Mouse (Mus musculus): ENCODE measurements around the gene Gng12. TPM values are rescaled to one million over a fixed set of nuclear protein-coding genes. Genes with fewer than 3 reads are reported as not detected.
A peak's percentile ranks its signal among the peaks of the same experiment; 100 is the strongest.

Gene Gng12
- polyA plus RNA-seq, 1 experiment from 2014 or later: 130 TPM

DNA sequence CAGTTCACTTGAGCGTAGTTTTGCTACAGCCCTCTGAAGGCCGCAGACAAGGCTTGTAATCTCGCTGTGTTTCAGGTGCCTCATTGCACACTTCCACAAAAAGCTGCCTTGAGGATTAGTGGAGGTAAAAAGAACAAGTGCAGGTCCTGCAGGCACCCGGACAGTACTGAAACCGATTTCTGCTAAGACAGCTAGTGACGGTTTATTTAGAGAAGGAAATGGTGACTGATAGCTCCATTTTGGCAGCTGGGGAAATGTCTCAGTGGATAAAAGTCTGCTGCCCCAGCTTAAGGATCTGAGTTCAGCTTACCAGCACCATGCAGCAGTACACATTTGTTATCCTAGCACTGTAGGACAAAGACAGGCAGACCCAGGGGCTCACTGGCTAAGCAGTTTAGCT, 45.6 kb downstream of the Gng12 start:
- Histone ChIP-seq H3K4me2 (replicated peaks; ENCODE audit: low read depth, low read length) (no peak overlapping the region), H3K9ac (replicated peaks; ENCODE audit: low read depth, low read length) (no peak overlapping the region), H3K4me3 (ENCODE audit: low read depth, low read length) (no peak overlapping the region), H3K27me3 (ENCODE audit: control insufficient read depth, insufficient read depth, low read length) (no peaks in the 10 kb centered on the region), H3K4me1 (ENCODE audit: control insufficient read depth, insufficient read depth, low read length) (0 out of 2 replicates have a peak, but pooled peaks cover 15% of the 10 kb centered on the region), H3K36me3 (ENCODE audit: control insufficient read depth, insufficient read depth, low read length) (no peaks in the 10 kb centered on the region), H3K27ac (ENCODE audit: low read length) (no peak overlapping the region), H3K9me3 (ENCODE audit: control insufficient read depth, low read depth, low read length) (no peaks in the 10 kb centered on the region)
- no peak for ATAC-seq (ENCODE audit: insufficient number of reproducible peaks, insufficient read depth, low FRiP score, low read depth)
- 43% methylated on average over 6 of the region's 6 CpGs for WGBS

DNA sequence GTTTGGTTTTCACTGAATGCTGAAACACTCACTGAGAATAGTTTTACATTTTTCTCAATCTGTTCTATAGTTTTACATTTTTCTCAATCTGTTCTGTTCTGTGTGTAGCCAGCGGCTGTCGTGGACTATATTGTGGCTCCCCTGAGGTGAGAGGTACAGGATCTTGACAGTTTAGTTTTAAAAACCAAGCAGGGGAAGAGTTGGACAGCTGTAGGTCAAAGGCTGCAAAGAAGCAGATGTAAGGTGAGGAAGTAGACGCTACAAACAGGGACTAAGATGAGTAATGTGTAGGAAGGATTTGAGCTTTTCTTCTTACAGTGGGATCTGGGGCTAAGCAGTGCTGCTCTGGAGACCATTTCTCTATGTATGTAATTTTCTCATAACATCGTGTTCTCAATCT, 46.6 kb downstream of the Gng12 start:
- no peaks in the 10 kb centered on the region for H3K27me3 ChIP-seq (ENCODE audit: control insufficient read depth, insufficient read depth, low read length)
- 42% methylated on average over 4 of the region's 4 CpGs for WGBS
- no peak overlapping the region for H3K9ac ChIP-seq (replicated peaks; ENCODE audit: low read depth, low read length)
- H3K9me3 ChIP-seq (ENCODE audit: control insufficient read depth, low read depth, low read length): no peaks in the 10 kb centered on the region
- H3K4me1 ChIP-seq (ENCODE audit: control insufficient read depth, insufficient read depth, low read length): 0 out of 2 replicates have a peak, but pooled peaks cover 15% of the 10 kb centered on the region
- H3K4me2 ChIP-seq (replicated peaks; ENCODE audit: low read depth, low read length): no peak overlapping the region
- H3K4me3 ChIP-seq (ENCODE audit: low read depth, low read length): no peak overlapping the region
- ATAC-seq (ENCODE audit: insufficient number of reproducible peaks, insufficient read depth, low FRiP score, low read depth): no peak
- no peaks in the 10 kb centered on the region for H3K36me3 ChIP-seq (ENCODE audit: control insufficient read depth, insufficient read depth, low read length)
- no peak overlapping the region; the same call in 1 of the 2 replicates for H3K27ac ChIP-seq (ENCODE audit: low read length)

DNA sequence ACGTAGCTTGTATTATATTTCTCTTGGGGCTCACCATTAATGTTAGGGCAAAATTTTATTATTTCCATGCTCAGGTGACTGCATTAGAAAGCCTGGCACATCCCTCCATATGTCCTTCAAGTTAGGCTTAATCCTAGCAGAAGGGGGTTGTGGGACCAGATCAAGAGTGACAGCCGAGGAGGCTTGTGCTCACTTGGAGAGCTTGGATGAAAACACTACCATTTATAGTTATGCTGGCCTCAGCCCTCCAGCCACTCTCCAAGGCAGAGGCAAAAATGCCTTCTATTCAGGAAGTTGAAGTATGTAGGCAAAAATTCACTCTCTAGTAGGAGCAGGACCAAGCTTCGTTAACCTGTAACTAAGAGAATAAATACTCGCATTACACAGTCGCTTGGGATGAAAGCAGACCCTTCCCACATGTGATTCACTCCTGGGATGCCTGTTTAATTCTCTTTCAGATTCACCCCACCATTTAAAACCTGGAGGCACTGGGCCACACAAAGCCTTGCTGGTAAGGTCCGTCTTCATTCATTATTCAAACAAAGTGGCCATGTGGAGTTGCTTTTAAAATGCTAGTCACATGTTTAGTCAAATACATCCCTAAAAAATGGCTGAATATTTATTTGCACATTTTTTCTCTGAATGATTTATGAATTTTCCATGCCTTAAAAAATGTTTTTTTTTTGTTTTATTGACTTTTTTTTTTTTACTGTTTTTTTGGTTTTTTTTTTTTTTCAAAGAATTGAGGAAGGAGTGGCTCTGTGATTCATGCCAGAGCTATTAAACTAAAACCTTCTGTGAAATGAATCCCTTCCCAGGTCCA, 47.4 kb downstream of the Gng12 start:
- 0 out of 2 replicates have a peak, but pooled peaks cover 15% of the 10 kb centered on the region for H3K4me1 ChIP-seq (ENCODE audit: control insufficient read depth, insufficient read depth, low read length)
- no peaks in the 10 kb centered on the region for H3K27me3 ChIP-seq (ENCODE audit: control insufficient read depth, insufficient read depth, low read length)
- H3K4me2 ChIP-seq (replicated peaks; ENCODE audit: low read depth, low read length): no peak overlapping the region
- no peaks in the 10 kb centered on the region for H3K9me3 ChIP-seq (ENCODE audit: control insufficient read depth, low read depth, low read length)
- H3K4me3 ChIP-seq (ENCODE audit: low read depth, low read length): no peak overlapping the region
- H3K27ac ChIP-seq (ENCODE audit: low read length): peak overlapping the region; percentile 18; the same call in 1 of the 2 replicates
- no peaks in the 10 kb centered on the region for H3K36me3 ChIP-seq (ENCODE audit: control insufficient read depth, insufficient read depth, low read length)
- 41% methylated on average over 6 of the region's 6 CpGs for WGBS
- no peak overlapping the region for H3K9ac ChIP-seq (replicated peaks; ENCODE audit: low read depth, low read length)
- 0 out of 2 replicates have a peak, but pooled peaks have one; percentile 28 for ATAC-seq (ENCODE audit: insufficient number of reproducible peaks, insufficient read depth, low FRiP score, low read depth)

DNA sequence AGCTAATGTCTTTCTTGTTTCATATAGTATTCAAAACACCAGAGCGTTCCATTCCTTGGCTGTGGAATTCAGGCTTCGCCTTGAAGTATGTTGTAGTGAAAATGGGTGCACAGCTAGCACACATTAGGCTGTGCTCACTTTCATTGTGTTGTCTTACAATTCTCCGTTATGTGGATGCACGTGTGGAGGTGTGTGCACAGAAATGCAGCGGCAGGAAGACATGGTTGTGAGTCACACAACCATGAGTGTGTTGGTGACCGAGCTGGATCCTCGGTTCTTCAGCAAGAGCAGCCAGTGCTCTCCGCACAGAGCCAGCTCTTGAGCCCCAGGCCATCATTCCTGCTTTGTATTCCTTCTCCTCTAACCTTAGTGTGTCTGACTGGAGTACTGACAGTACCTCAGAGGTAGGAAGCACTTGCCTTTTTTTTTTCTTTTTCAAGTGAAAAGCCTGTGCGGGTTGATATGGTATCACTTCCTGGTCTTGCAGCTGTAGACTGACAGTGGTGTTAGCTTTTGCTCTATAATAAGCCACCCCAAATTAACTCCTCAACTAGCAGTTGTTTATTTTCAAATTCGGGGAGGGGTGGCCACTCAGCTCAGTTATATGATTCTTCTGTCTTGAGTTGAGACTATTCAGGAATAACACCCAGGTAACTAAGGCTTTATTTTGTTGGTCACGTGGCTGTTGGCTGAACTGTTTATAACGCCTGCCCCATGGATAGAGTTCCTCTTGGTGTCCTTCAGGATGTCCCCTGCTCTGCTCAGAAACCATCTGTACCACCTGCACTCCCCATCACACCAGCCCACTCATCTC, 48.2 kb downstream of the Gng12 start:
- no peak for ATAC-seq (ENCODE audit: insufficient number of reproducible peaks, insufficient read depth, low FRiP score, low read depth)
- Histone ChIP-seq H3K4me1 (ENCODE audit: control insufficient read depth, insufficient read depth, low read length) (0 out of 2 replicates have a peak, but pooled peaks cover 15% of the 10 kb centered on the region), H3K36me3 (ENCODE audit: control insufficient read depth, insufficient read depth, low read length) (no peaks in the 10 kb centered on the region), H3K9me3 (ENCODE audit: control insufficient read depth, low read depth, low read length) (no peaks in the 10 kb centered on the region), H3K9ac (replicated peaks; ENCODE audit: low read depth, low read length) (no peak overlapping the region), H3K27me3 (ENCODE audit: control insufficient read depth, insufficient read depth, low read length) (no peaks in the 10 kb centered on the region), H3K4me2 (replicated peaks; ENCODE audit: low read depth, low read length) (no peak overlapping the region), H3K4me3 (ENCODE audit: low read depth, low read length) (no peak overlapping the region), H3K27ac (ENCODE audit: low read length) (peak overlapping the region; percentile 39; the same call in 1 of the 2 replicates)
- 77% methylated on average over 12 of the region's 12 CpGs for WGBS

GRCm38 (mm10) chr6:66945004-66945356, 48.8 kb downstream of the Gng12 start:
- Histone ChIP-seq H3K9ac (replicated peaks; ENCODE audit: low read depth, low read length) (no peak overlapping the region), H3K4me2 (replicated peaks; ENCODE audit: low read depth, low read length) (no peak overlapping the region), H3K36me3 (ENCODE audit: control insufficient read depth, insufficient read depth, low read length) (no peaks in the 10 kb centered on the region), H3K27me3 (ENCODE audit: control insufficient read depth, insufficient read depth, low read length) (no peaks in the 10 kb centered on the region), H3K27ac (ENCODE audit: low read length) (no peak overlapping the region), H3K4me3 (ENCODE audit: low read depth, low read length) (no peak overlapping the region), H3K9me3 (ENCODE audit: control insufficient read depth, low read depth, low read length) (no peaks in the 10 kb centered on the region), H3K4me1 (ENCODE audit: control insufficient read depth, insufficient read depth, low read length) (0 out of 2 replicates have a peak, but pooled peaks cover 15% of the 10 kb centered on the region)
- no peak for ATAC-seq (ENCODE audit: insufficient number of reproducible peaks, insufficient read depth, low FRiP score, low read depth)
- 45% methylated on average over 5 of the region's 5 CpGs for WGBS

GRCm38 (mm10) chr6:66948111-66948510, 51.9 kb downstream of the Gng12 start:
- Histone ChIP-seq H3K4me2 (replicated peaks; ENCODE audit: low read depth, low read length) (no peak overlapping the region), H3K4me1 (ENCODE audit: control insufficient read depth, insufficient read depth, low read length) (0 out of 2 replicates have a peak, but pooled peaks cover 13% of the 10 kb centered on the region), H3K36me3 (ENCODE audit: control insufficient read depth, insufficient read depth, low read length) (no peaks in the 10 kb centered on the region), H3K4me3 (ENCODE audit: low read depth, low read length) (no peak overlapping the region), H3K27ac (ENCODE audit: low read length) (no peak overlapping the region), H3K9ac (replicated peaks; ENCODE audit: low read depth, low read length) (no peak overlapping the region), H3K27me3 (ENCODE audit: control insufficient read depth, insufficient read depth, low read length) (no peaks in the 10 kb centered on the region), H3K9me3 (ENCODE audit: control insufficient read depth, low read depth, low read length) (no peaks in the 10 kb centered on the region)
- ATAC-seq (ENCODE audit: insufficient number of reproducible peaks, insufficient read depth, low FRiP score, low read depth): no peak
- 96% methylated on average over 3 of the region's 3 CpGs for WGBS

DNA sequence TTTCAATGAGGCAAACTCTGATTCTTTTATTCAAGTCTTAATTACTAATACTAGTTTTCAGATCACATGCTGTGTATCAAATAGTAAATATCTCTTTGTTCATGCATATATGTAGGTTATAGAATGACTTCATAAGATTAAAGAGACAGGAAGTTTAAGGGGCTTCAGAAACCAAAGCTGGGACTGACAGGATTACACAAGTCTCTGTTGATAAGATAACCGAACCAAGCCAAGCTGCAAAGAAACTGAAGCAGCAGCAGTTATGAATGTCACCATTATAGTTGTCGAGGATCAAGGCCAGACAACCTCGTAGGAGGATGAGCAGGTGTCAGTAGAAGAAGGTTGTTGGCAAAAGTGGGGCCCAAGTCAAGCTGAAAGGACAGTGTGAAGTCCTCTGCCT, 52.7 kb downstream of the Gng12 start:
- no peak overlapping the region for H3K4me2 ChIP-seq (replicated peaks; ENCODE audit: low read depth, low read length)
- no peak overlapping the region for H3K27ac ChIP-seq (ENCODE audit: low read length)
- 70% methylated on average over 3 of the region's 3 CpGs for WGBS
- H3K9ac ChIP-seq (replicated peaks; ENCODE audit: low read depth, low read length): no peak overlapping the region
- H3K27me3 ChIP-seq (ENCODE audit: control insufficient read depth, insufficient read depth, low read length): no peaks in the 10 kb centered on the region
- 0 out of 2 replicates have a peak, but pooled peaks cover 7% of the 10 kb centered on the region for H3K4me1 ChIP-seq (ENCODE audit: control insufficient read depth, insufficient read depth, low read length)
- H3K9me3 ChIP-seq (ENCODE audit: control insufficient read depth, low read depth, low read length): no peaks in the 10 kb centered on the region
- no peak overlapping the region for H3K4me3 ChIP-seq (ENCODE audit: low read depth, low read length)
- ATAC-seq (ENCODE audit: insufficient number of reproducible peaks, insufficient read depth, low FRiP score, low read depth): no peak
- no peaks in the 10 kb centered on the region for H3K36me3 ChIP-seq (ENCODE audit: control insufficient read depth, insufficient read depth, low read length)

GRCm38 (mm10) chr6:66951726-66952418, 55.7 kb downstream of the Gng12 start:
- H3K4me2 ChIP-seq (replicated peaks; ENCODE audit: low read depth, low read length): no peak overlapping the region
- H3K36me3 ChIP-seq (ENCODE audit: control insufficient read depth, insufficient read depth, low read length): no peaks in the 10 kb centered on the region
- no peaks in the 10 kb centered on the region for H3K27me3 ChIP-seq (ENCODE audit: control insufficient read depth, insufficient read depth, low read length)
- H3K9me3 ChIP-seq (ENCODE audit: control insufficient read depth, low read depth, low read length): no peaks in the 10 kb centered on the region
- no peak overlapping the region for H3K27ac ChIP-seq (ENCODE audit: low read length)
- no peak overlapping the region for H3K9ac ChIP-seq (replicated peaks; ENCODE audit: low read depth, low read length)
- H3K4me3 ChIP-seq (ENCODE audit: low read depth, low read length): no peak overlapping the region
- ATAC-seq (ENCODE audit: insufficient number of reproducible peaks, insufficient read depth, low FRiP score, low read depth): no peak
- no peaks in the 10 kb centered on the region for H3K4me1 ChIP-seq (ENCODE audit: control insufficient read depth, insufficient read depth, low read length)
- 83% methylated on average over 5 of the region's 5 CpGs for WGBS
